Mouse (Mus musculus) cerebellum, adult 11 months (tissue): ENCODE results near the gene Kif6.

Experiments used
- DNase-seq: peaks from one replicate; pipeline ENCODE4 v3.0.0; 2022

Gene Kif6

DNA sequence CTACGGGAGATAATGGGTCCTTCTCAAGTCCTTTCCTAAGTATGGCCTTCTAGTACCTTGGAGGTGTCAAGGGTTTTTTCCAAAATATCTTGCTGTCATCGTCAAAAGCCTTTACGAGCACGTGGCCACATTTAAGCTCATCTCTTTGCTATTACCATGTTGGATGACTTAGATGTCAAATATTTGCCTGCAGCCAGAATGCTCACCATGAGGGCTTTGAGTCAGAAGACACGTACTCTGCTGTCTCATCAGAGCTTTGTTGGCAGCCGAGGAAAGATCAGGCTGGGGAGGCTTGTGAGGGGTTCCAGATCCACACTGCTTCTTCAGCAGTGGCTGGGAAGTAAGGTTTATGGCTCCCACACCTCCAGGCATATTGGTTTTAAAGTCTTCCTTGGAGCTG lies 53.4 kb downstream of the Kif6 start:
- DNase-seq: no peak

DNA sequence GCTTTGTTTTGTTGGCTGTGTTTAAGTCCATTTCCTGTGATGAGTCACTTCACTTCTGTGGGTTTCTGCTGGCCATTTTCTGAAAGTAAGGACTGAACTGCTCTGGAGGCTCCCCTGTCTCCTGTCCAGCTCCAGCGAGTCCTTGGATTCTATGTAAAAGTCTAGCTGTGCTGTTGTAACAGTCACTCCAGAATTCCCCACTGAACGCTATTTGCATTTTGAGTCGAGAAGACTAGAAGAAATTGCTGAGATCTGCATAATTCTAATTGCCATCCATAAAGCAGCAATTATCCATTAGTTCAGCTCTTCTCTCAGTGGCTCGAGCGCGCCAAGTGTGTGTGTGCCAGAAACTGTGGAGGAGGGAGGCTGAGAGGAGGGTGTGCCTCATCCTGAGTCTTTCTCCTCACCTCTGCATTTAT lies 57.0 kb downstream of the Kif6 start:
- DNase-seq: no peak

DNA sequence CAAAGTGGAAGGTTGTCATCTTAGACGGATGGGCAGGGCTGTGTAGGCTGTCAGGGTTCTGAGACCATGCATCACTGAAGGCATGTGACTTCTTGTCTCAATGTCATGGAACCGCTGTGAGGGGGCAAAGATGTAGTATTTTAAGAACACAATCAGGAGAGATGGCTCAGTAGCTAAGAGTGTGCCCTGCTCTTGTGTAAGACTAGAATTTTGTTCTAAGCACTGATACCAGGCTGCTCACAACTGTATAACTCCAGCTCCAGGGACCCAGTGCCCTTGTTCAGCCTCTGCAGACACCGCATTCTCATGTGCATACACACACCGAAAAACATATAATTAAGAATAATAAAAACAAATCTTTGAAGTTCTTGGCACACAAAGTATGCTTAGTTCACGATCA lies 57.5 kb downstream of the Kif6 start:
- DNase-seq: no peak

DNA sequence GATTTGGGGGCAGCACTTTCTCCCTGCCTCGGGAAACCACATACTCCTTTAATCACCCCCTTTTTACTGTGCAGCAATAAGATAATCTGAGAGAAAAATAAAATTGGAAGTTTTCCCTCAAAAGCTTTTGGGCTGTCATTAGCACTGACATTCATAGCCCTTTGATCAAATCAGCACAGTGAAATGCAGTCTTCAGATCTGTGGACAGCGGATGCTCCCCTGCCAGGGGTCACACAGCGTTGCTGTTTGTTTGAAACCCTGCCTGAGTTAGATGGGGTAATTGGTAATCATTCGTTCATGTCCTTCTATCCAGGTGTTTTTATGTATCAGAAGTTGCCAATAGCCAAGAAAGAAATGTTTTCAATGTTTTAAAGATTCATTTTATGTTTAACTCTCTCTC lies 60.7 kb downstream of the Kif6 start:
- DNase-seq: no peak

DNA sequence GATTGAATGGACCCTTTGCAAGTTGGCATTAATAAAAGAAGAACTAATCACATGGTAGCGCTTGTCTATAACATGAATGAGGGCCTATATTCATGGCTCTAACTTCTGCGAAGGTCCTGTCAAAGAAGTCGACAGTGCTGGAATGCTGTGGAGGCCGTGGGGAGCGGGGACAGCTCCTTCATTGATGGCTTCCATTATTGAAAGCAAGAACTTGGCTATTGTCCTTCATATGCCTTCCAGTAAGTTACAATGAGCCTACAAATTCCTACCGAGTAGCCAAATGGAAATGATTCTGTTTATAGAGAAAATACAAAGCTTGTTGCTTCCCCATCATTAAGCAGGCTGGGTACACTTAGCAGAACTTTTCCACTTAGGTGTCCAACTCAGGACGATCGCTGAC lies 66.5 kb downstream of the Kif6 start:
- no peak for DNase-seq

DNA sequence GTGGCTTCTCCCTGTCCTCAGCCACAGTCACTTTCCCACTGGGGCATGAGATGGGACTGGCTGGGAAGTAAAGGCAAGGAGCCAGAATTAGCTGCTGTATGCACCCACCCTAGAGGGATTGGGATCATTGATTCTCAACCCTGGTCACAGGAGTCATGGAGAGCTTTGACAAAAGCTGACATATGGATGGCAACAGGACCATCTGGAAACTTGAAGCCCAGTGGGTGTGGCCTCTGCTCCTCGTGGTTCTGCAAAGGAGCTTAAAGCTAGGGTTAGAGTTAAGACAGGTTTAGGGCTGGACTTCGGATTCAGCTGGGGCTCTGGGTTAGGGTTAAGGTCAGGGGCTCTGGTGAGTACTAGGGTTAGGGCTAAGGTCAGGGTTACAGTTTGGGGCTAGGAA lies 69.2 kb downstream of the Kif6 start:
- DNase-seq: no peak

DNA sequence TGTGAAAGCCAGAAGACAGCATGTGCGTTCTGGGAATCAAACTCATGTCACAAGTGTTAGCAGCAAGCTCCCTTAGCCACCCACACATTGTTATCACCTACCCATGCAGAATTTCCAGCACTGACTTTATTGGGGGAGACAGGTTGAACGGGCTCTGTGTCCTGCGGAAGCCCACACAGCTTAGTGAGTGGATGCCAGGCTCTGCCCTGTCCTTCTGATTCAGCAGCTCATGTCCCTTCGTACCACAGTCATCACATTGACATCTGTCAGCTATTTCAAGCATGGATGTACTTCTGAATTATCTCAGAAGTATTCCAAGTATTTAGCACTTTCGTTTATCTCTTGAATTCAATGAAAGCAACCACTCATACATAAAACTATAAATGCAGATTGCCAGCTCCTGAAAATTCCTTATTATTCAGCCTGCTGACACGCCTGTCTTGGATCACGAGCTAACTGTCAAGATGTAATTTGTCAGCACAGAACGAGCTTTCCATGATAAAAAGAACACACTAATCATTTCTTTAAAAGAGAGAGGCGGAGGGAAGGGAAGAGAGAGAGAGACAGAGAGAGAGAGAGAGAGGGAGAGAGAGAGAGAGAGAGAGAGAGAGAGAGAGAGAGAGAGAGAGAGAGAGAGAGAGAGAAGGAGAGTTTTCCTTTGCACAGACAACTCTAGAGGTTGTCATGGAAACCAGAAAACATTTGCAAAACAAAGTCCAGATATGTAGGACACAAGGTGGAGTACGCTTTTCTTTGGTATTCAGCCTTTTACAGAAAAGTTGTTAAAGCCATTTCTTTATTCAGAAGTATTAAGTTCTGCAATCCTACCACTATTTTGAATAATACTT lies 75.9 kb downstream of the Kif6 start:
- no peak for DNase-seq

DNA sequence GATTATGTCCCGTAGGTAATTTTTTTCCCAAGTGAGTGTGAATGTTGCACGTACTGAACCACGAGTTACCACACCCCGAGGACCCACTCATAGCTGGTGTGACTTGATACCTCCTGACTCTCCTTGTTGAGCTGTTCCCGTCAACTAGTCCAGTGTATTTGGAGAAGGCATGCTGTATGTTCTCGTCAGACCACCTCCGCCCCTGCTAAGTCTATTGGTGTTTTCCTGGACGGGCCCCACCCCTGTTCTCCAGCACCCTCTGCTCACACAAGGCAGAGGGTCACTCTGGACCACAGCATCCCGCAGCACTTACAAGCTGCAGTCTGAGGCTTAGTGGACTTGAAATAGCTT lies 76.5 kb downstream of the Kif6 start:
- no peak for DNase-seq

DNA sequence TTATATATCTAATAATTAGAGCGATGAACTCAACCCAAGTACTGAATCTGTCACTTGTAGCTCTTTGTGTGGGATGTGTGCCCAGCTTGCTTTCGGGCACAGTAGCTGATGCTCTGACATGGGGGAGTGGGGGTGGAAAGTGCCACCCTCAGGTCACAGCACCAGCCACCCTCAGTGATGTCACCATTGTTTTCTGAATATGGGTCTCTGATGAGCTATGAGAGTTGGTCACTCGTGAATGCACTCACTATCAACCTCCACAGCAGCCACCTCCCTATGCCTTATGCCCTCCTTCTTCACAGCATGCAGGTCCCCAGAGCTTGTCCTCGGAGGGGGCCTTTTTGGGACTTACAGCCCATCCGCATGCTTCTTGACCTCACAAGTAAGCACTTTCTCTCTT lies 78.3 kb downstream of the Kif6 start:
- no peak for DNase-seq

DNA sequence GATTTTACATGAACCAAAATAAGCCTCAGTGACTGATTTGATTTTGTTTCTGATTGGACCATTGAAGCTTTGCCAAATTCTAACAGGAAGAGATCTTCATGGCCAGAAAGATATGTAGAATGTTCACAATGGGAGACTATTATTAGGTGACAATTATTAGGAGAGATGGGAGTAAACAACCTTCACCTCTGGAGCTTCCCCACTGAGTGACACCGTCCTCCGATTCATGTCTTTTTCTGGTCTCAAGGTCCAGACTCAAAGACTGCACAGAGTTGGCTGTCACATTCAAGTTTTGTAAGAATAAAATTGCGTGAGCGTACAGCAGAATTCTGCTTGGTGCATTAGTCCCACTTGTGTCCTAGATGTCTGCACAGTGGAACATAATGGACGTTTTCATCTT lies 82.3 kb downstream of the Kif6 start:
- DNase-seq: no peak

DNA sequence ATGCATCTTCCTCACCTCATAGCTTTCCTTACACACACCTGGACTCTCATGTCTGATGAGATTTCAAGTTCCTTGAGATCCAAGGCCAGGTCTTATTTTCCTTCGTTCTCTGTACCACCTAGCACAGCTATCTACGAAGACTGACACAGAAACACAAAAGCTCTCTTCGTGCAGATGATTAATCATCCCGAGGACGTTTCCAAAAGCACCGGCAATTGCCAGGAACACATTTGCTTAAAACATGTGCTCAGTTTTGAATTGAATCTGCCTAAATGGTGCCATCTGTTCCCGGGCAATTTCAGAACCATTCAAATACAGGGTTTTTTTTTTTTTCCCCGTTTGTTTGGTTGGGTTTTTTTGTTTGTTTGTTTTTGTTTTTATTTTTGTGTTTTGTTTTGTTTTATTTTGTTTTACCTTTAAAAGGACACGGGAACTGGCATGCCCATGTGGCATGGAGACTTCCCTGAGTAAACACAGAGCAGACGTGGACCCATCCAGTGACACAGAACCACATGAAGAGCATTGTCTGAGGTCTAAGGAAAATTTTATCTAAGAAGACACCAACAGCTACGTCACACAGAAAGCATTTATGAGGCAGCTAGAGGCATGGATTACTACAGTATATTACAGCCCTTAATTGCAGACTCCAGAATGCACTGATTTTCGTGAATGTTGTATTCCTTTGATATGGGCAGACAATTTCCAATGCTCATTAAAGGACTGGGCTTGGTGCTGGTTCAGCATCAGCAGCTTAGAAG lies 88.7 kb downstream of the Kif6 start:
- DNase-seq: no peak

DNA sequence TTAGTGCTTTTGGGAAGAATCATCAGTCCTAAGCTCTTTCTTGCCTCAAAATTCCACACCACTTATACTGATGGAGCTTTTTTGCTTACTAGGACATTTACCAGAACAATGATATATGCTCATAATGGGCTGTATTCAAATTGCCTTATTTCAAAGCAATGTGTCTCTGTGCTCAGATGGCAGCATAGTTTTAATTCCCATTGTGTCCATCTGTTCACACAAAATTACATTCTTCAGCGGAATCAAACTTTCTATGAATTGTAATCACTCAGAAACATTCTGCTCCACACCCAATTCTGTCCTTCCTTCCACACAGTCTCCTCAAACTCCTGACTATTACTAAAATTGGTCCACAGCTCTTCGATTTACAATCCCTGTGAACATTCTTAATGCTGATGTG lies 94.3 kb downstream of the Kif6 start:
- DNase-seq: no peak

DNA sequence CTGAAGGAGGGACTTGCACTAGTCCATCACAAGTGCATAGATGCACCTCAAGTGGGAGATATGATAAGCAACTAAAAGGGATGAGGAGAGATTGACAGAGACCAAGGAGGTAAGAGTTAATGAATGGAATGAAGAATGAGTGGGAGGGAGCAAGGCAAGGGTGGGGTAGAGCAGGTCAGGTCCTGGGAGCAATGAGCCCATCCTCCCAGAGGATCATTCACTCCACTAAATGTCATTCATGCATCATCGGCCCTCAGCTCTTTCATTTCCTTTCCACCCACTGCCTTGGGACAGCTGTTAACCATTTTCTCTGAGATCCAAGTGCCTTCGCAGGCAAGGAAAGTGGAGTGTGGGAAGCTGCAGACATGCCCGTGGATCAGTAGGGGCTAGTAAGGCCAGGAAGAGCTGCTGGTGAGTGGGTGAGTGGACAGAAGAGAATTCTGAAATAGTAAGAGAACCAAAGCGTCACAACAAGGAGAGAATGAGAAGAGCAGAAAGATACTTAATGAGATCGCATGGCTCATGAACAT lies 95.2 kb downstream of the Kif6 start:
- no peak for DNase-seq

DNA sequence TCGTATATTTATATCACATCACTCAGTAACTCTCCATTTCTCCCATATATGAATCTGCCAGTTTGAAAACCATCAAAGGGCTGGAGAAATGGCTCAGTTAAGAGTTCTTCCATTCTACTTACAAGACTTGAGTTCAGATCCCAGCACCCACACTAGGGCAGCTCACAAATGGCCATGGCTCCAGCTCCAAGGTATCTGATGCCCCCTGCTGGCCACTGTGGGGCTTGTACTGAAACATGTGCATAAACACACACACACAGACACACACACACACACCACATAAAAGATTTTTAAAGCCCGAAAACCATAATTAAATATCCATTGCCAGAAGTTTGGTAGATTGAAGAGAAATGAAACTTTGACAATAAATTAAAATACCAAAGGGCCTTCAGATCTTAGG lies 111.3 kb downstream of the Kif6 start:
- DNase-seq: no peak

DNA sequence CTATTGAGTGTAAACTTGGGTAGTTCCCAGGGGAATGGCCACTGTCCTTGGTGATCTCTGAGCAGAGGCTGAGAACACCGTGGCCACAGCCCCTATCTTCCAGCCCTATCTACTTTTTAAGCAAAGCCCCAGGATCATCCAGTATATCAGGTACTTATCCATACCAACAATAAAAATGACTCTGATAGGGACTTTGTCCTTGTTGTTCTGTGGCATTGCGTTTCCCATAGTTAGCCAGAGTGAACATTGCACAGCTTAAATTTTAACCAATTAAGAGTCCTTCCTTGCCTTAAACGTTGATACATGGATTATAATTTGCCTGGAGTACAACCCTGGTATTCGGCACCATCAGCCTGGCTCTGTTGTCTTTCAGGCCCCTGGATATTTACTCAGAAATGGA lies 112.0 kb downstream of the Kif6 start:
- DNase-seq: no peak

DNA sequence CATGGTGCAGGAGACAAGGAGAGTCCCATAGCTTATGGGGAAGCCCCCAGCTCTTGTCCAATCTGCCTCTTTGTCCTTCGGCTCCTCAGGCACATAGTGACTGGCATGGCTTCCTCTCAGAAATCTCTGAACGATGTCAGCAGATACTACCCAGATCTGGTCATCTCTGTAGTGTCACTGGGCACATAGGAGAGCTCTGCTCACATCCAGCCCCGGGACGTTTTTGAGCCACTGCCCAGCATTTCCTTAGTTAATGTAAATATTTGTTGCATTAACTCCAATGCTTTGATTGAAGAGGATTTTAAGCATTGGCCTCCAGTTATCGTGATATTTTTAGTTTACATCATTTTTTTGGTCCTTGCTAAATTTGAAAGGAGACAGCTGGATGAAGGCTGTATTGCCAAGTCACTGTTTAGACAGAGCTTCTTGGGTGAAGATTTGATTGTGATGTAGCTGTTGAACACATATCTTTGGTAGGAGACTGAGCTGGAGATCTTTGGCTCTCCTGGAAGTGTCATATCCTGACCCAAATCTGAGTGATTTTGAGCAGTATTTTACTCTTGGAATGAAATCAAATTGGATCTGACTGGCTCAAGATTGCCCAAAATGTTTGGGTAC lies 112.6 kb downstream of the Kif6 start:
- no peak for DNase-seq

DNA sequence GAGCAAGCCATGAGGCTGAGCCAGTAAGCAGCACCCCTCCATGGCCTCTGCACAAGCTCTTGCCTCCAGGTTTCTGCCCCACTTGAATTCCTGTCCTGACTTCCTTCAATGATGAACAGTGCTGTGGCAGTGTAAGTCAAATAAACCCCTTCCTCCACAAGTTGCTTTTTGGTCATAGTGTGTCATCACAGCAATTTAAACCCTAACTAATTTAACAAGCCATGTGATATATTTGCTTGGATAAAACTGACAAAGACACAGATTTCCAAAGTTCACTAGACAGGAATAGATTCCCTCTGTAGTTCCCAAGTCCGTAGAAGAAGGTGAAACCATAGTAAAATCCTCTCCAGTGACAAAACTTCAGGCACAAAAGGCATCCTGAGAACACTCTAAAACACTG lies 114.9 kb downstream of the Kif6 start:
- no peak for DNase-seq

DNA sequence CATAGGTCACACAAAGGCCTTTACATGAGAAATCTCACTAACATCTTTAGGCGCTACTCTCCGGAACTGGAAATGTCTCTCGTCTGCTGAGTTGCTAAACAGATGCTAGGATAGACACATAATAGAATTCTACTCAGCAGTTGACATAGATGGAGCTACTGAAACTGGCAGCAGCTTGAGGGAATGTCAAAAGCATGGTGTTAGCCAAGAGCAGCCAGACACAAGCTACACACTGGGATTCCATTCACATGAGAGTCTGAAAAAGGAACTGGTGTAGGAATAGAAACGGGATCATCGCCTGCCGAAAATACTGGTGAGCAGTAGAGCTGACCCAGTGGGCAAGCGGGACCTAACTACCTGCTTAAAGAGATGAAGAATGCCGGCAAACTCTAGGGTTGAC lies 117.8 kb downstream of the Kif6 start:
- DNase-seq: no peak

DNA sequence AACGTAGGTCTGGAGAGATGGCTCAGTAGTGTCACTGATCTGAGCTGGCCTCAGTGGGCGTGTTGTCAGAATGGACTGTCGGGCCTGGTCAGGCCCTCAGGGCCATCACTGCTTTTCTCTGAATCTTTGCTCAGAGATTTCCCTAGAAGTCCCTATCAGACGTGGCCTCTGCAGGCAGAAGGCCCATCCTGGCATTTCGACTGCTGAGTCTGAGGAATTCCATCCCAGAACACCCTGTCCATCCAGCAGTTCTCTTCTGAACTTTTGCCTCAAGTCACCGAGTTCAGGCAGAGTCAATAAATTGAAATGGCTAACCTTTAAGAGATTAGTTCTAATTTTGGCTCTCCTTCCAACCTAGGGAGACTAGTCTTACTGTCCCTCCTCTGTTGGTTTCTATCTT lies 119.1 kb downstream of the Kif6 start:
- no peak for DNase-seq

DNA sequence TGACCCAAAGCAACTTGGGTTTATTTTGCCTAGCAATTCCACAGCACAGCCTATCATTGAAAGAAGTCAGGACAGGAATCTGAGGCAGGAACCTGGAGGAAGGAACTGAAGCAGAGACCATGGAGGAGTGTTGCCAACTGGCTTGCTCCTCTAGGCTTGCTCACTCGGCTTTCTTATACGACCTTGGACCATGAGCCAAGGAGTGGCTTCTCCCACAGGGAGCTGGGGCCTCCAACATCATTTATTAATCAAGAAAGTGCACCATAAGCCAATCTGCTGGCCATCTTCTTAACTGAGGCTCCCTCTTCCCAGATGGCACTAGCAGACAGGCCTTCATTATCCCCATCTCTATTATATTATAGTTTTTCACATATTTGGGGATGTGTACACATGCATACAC lies 119.8 kb downstream of the Kif6 start:
- no peak for DNase-seq

DNA sequence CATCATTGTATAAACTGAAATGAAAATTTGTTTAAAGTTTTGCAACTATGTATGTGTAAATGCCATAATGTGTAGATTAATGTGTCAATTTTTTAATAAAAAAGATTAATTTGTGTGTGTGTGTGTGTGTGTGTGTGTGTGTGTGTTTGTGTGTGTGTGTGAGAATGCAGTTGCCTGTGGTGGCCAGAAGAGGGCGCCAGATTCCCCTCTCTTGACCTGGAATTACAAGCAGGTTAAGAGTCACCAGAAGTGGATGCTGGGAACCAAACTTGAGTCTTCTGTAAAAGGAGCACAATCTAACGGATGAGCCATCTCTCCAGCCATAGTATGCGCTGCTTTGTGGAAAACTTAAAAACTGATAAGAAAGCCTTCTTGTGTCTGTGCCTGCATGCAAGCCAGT lies 121.4 kb downstream of the Kif6 start:
- no peak for DNase-seq

DNA sequence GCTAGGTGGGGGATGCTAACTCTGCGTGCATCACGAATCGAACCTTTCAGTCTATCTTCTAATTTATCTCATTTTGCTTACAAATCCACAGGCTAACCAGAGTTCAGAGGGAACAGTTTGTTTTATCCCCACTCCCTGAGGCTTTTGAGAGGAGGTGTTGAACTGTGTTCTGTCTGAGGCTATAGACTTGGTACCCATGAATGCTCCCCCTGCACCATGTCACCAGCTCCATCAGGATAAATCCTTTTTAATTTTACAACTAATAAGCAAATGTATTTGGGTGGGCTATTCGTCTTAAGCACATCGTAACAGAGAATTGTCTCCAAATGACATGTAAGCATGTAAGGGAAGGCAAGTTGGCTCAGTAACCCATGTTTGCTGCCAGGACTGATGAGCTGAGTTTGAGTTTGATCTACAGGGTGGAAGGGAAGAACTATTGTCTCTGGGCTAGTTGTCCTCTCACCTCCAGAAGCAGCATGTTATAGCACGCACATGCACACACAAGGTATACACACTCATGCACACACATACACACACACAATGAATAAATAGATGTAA lies 122.4 kb downstream of the Kif6 start:
- DNase-seq: no peak

DNA sequence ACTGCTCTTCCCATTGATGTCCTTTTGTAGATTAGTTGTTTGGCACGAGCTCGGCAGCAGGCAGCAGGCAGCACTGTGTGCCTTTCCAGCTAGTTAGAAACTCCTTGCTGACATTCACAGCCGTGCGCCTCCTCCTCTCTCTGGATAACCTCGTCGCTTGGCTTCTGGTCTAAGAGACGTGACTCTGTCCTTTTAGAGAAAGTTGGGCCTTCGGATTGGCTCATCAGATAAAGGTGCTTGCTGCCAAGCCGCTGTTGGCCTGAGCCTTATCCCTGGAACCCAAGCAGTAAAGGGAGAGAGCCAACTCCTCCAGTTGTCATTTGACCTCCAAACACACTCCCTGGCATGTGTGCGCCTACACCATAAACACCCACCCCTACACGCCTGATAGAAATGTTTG lies 123.4 kb downstream of the Kif6 start:
- no peak for DNase-seq
